Mouse (Mus musculus): ENCODE results near the gene Thegl. TPM values are rescaled to one million over a fixed set of nuclear protein-coding genes. Genes with fewer than 3 reads are reported as not detected.
"Not testable (repeated sequence)": the region's sequence is repeated elsewhere in the genome, so short reads cannot be mapped to it uniquely, and the experiment has no call there.

Gene Thegl
- under 1 TPM; 0.42 to 0.63 TPM for total RNA-seq (2021)
- long read RNA-seq, experiment 1: 0 reads
- long read RNA-seq, experiment 2, partial matches to known transcripts: 1 of 1 reads
- long read RNA-seq, experiment 2, other reads (novel, unspliced or antisense): 0 of 1 reads

GRCm38 (mm10) chr5:77015544-77016482 lies at the start of gene Thegl:
Thegl (plus strand) TSS chr5:77016023.
- peak; percentile 68 to 79 for DNase-seq (ENCODE audit: low spot score in 2 of 2)

GRCm38 (mm10) chr5:76969250-76969649 lies 46.6 kb upstream of the Thegl start:
- DNase-seq (ENCODE audit: low spot score in 2 of 2): no peak

- not testable (repeated sequence) for DNase-seq (ENCODE audit: low spot score in 2 of 2)
Measured at GRCm38 (mm10) chr5:76971115-76971514, 44.7 kb upstream of the Thegl start.

- no peak for DNase-seq (ENCODE audit: low spot score in 2 of 2)
Measured at GRCm38 (mm10) chr5:76973488-76973887, 42.3 kb upstream of the Thegl start.

GRCm38 (mm10) chr5:76974207-76974553 lies 41.6 kb upstream of the Thegl start:
- peak in 1 of 2 experiments; percentile 9 for DNase-seq (ENCODE audit: low spot score in 2 of 2)

- peak; percentile 82 to 84 for DNase-seq (ENCODE audit: low spot score in 2 of 2)
Measured at GRCm38 (mm10) chr5:76974554-76975285, 41.1 kb upstream of the Thegl start, which contains the start of gene Srp72. Srp72 (plus strand) TSS chr5:76974683.

- no peak for DNase-seq (ENCODE audit: low spot score in 2 of 2)
Measured at GRCm38 (mm10) chr5:76975736-76976135, 40.1 kb upstream of the Thegl start.

GRCm38 (mm10) chr5:76984015-76984414 lies 31.8 kb upstream of the Thegl start:
- no peak for DNase-seq (ENCODE audit: low spot score in 2 of 2)

- no peak for DNase-seq (ENCODE audit: low spot score in 2 of 2)
Measured at GRCm38 (mm10) chr5:76990789-76991188, 25.0 kb upstream of the Thegl start.

- DNase-seq (ENCODE audit: low spot score in 2 of 2): no peak
Measured at GRCm38 (mm10) chr5:76993174-76993814, 22.5 kb upstream of the Thegl start.

- peak; percentile 21 to 34 for DNase-seq (ENCODE audit: low spot score in 2 of 2)
Measured at GRCm38 (mm10) chr5:76998416-76998815, 17.4 kb upstream of the Thegl start.

- no peak for DNase-seq (ENCODE audit: low spot score in 2 of 2)
Measured at GRCm38 (mm10) chr5:77001192-77001591, 14.6 kb upstream of the Thegl start.

- no peak for DNase-seq (ENCODE audit: low spot score in 2 of 2)
Measured at GRCm38 (mm10) chr5:77004051-77004821, 11.6 kb upstream of the Thegl start, which contains the start of gene Arl9. Arl9 (plus strand) TSS chr5:77004055.

- no peak for DNase-seq (ENCODE audit: low spot score in 2 of 2)
Measured at GRCm38 (mm10) chr5:77010352-77010751, 5.5 kb upstream of the Thegl start.

GRCm38 (mm10) chr5:77011082-77011481 lies 4.7 kb upstream of the Thegl start:
- no peak for DNase-seq (ENCODE audit: low spot score in 2 of 2)

GRCm38 (mm10) chr5:77013171-77013570 lies 2.7 kb upstream of the Thegl start:
- no peak for DNase-seq (ENCODE audit: low spot score in 2 of 2)

GRCm38 (mm10) chr5:77028034-77028433 lies 12.2 kb downstream of the Thegl start:
- DNase-seq (ENCODE audit: low spot score in 2 of 2): no peak

- peak; percentile 8 to 36 for DNase-seq (ENCODE audit: low spot score in 2 of 2)
Measured at GRCm38 (mm10) chr5:77029735-77030134, 13.9 kb downstream of the Thegl start.

GRCm38 (mm10) chr5:77035101-77035500 lies 19.3 kb downstream of the Thegl start:
- not testable (repeated sequence) for DNase-seq (ENCODE audit: low spot score in 2 of 2)

GRCm38 (mm10) chr5:77038451-77038850 lies 22.6 kb downstream of the Thegl start:
- no peak for DNase-seq (ENCODE audit: low spot score in 2 of 2)

All from left cerebral cortex, adult 18-20 months (tissue).